ENCODE assay signal across 8 mouse cellular contexts in genomic region chr11:97531381-97532260, GRCm38 (mm10). TPM values are rescaled to one million over a fixed set of nuclear protein-coding genes. Genes with fewer than 3 reads are reported as not detected.
DNase-seq lines count a peak whose midpoint lies in the region; ATAC-seq and TF ChIP-seq lines count a peak whose summit lies in the region.

No protein-coding gene starts in this region.

- no peak overlapping the region for H3K27ac ChIP-seq in embryonic fibroblast, embryonic 13.5 days (ENCODE audit: insufficient read depth, low read length)
- H3K27ac ChIP-seq in heart, embryonic 10.5 days, result no peak overlapping the region; the same call in 1 of the 2 replicates
- H3K27ac ChIP-seq in kidney, embryonic 15.5 days, result no peak overlapping the region
- no peak overlapping the region for H3K27ac ChIP-seq in limb, embryonic 15.5 days

- H3K4me3 ChIP-seq in C2C12 (ENCODE audit: insufficient read depth, poor library complexity, severe bottlenecking), result peak overlapping the region; percentile 11
- peak overlapping the region; percentile 22 for H3K4me3 ChIP-seq in embryonic fibroblast, embryonic 13.5 days (ENCODE audit: insufficient read depth, low read length)
- peak overlapping the region; percentile 60 for H3K4me3 ChIP-seq in heart, embryonic 10.5 days
- peak overlapping the region; percentile 45 for H3K4me3 ChIP-seq in kidney, embryonic 15.5 days (replicated peaks)
- peak overlapping the region; percentile 44 for H3K4me3 ChIP-seq in limb, embryonic 15.5 days

- H3K9me3 ChIP-seq in heart, embryonic 10.5 days, result no peaks in the 10 kb centered on the region
- H3K9me3 ChIP-seq in kidney, embryonic 15.5 days (replicated peaks), result no peaks in the 10 kb centered on the region
- H3K9me3 ChIP-seq in limb, embryonic 15.5 days, result no peaks in the 10 kb centered on the region

- peaks cover 55% of the 10 kb centered on the region for H3K27me3 ChIP-seq in C2C12 (ENCODE audit: control insufficient read depth, insufficient read depth, insufficient read length)
- H3K27me3 ChIP-seq in heart, embryonic 10.5 days (ENCODE audit: insufficient read depth, poor library complexity, severe bottlenecking), result peaks cover 83% of the 10 kb centered on the region
- peaks cover 60% of the 10 kb centered on the region for H3K27me3 ChIP-seq in kidney, embryonic 15.5 days
- peaks cover 66% of the 10 kb centered on the region for H3K27me3 ChIP-seq in limb, embryonic 15.5 days

- H3K79me3 ChIP-seq in C2C12 (ENCODE audit: low read depth), result no peaks in the 10 kb centered on the region

- no peaks in the 10 kb centered on the region for H3K79me2 ChIP-seq in C2C12 (ENCODE audit: control insufficient read depth, insufficient read depth)

- WGBS in heart, embryonic 10.5 days, result 7% methylated on average over 46 of the region's 46 CpGs
- 7% methylated on average over 46 of the region's 46 CpGs for WGBS in kidney, embryonic 15.5 days
- 5% methylated on average over 46 of the region's 46 CpGs for WGBS in limb, embryonic 15.5 days

- H3K9ac ChIP-seq in kidney, embryonic 15.5 days, result peak overlapping the region; percentile 37
- H3K9ac ChIP-seq in limb, embryonic 15.5 days, result no peak overlapping the region

- peak overlapping the region; percentile 87 for H3K4me2 ChIP-seq in kidney, embryonic 15.5 days
- H3K4me2 ChIP-seq in limb, embryonic 15.5 days, result peak overlapping the region; percentile 89

- peak; percentile 99 for TF ChIP-seq CTCF in C2C12 (IDR thresholded peaks at IDR 0.05; ENCODE audit: control insufficient read depth, insufficient read depth, insufficient read length)
- TF ChIP-seq CTCF in embryonic fibroblast, embryonic 13.5 days (IDR thresholded peaks at IDR 0.05; ENCODE audit: borderline replicate concordance, insufficient read depth, low read length), result peak; percentile 98

- no peaks in the 10 kb centered on the region for H3K4me1 ChIP-seq in embryonic fibroblast, embryonic 13.5 days (ENCODE audit: control insufficient read depth, insufficient read depth, low read length)
- H3K4me1 ChIP-seq in heart, embryonic 10.5 days, result peaks cover 37% of the 10 kb centered on the region
- H3K4me1 ChIP-seq in kidney, embryonic 15.5 days, result peaks cover 46% of the 10 kb centered on the region
- peaks cover 37% of the 10 kb centered on the region for H3K4me1 ChIP-seq in limb, embryonic 15.5 days

- ATAC-seq in kidney, embryonic 15.5 days (replicated peaks; ENCODE audit: low FRiP score), result peak; percentile 55; the same call in 1 of the 2 replicates
- 0 out of 2 replicates have a peak, but pooled peaks have one; percentile 37 for ATAC-seq in limb, embryonic 15.5 days (ENCODE audit: insufficient number of reproducible peaks, low FRiP score, low TSS enrichment, low read depth)

- peak; percentile 97 for DNase-seq in brain, adult 2 months (ENCODE audit: low read depth, low spot score)
- peak; percentile 92 for DNase-seq in heart, embryonic 10.5 days (ENCODE audit: low spot score)
- DNase-seq in monocyte, adult 2 months (ENCODE audit: low read depth in 1 of 2, low spot score in 2 of 2), result peak; percentile 53 to 77
- peak; percentile 60 to 76 for DNase-seq in spleen, postnatal 14 days (ENCODE audit: low spot score in 2 of 2)

- H3K36me3 ChIP-seq in C2C12 (ENCODE audit: control insufficient read depth, insufficient read depth), result no peaks in the 10 kb centered on the region
- H3K36me3 ChIP-seq in heart, embryonic 10.5 days, result no peaks in the 10 kb centered on the region
- H3K36me3 ChIP-seq in kidney, embryonic 15.5 days, result no peaks in the 10 kb centered on the region
- H3K36me3 ChIP-seq in limb, embryonic 15.5 days, result no peaks in the 10 kb centered on the region

- H3ac ChIP-seq in C2C12 (ENCODE audit: control insufficient read depth, insufficient read length, low read depth), result peak overlapping the region; percentile 67

- no peak for TF ChIP-seq POLR2A in embryonic fibroblast, embryonic 13.5 days (IDR thresholded peaks at IDR 0.05; ENCODE audit: low read depth, low read length)

TF ChIP-seq in C2C12, 6 proteins besides CTCF, POLR2A, EP300 and RAD21:
- TF ChIP-seq MYOD1 (IDR thresholded peaks at IDR 0.05; ENCODE audit: control insufficient read depth, insufficient read length, low read depth) (no peak), MAX (IDR thresholded peaks at IDR 0.05) (peak; percentile 60)

RNA-seq across cellular contexts. Expression of gene 4933428G20Rik, which starts 31.5 kb away (rescaled TPM):
- 0.34 TPM for polyA plus RNA-seq in C2C12 (2012; fragmentation: generic; extraction: Trizol)
- polyA plus RNA-seq in embryonic fibroblast, embryonic 13.5 days (2011; ENCODE audit: insufficient read length, low read depth, missing spikeins), result not detected in 2 replicates
- polyA plus RNA-seq in heart, embryonic 10.5 days (2016; fragmentation: Nextera tagmentation; extraction: Ambion mirVana), result 1.3 TPM in 2 replicates
- 0.49 and 0.84 TPM in 2 replicates for polyA plus RNA-seq in kidney, embryonic 15.5 days (2015; fragmentation: Nextera tagmentation; extraction: Ambion mirVana)
- polyA plus RNA-seq in limb, embryonic 15.5 days (2015; fragmentation: Nextera tagmentation; extraction: Ambion mirVana), result 0.93 and 1.1 TPM in 2 replicates

RNA-seq across cellular contexts. Expression of gene Srcin1, which starts 44.4 kb away (rescaled TPM):
- polyA plus RNA-seq in C2C12 (2012; fragmentation: generic; extraction: Trizol), result 0.01 TPM
- 0.18 TPM in 1 of 2 replicates, not detected in the other for polyA plus RNA-seq in embryonic fibroblast, embryonic 13.5 days (2011; ENCODE audit: insufficient read length, low read depth, missing spikeins)
- 0.05 and 0.14 TPM in 2 replicates for polyA plus RNA-seq in heart, embryonic 10.5 days (2016; fragmentation: Nextera tagmentation; extraction: Ambion mirVana)
- polyA plus RNA-seq in kidney, embryonic 15.5 days (2015; fragmentation: Nextera tagmentation; extraction: Ambion mirVana), result 0.83 and 0.85 TPM in 2 replicates
- polyA plus RNA-seq in limb, embryonic 15.5 days (2015; fragmentation: Nextera tagmentation; extraction: Ambion mirVana), result 0.89 and 0.92 TPM in 2 replicates
